Mouse (Mus musculus): ENCODE results near the gene Adssl1.

GRCm38 (mm10) chr12:112658619-112659018 is 38.8 kb downstream of the Adssl1 start:
- no peak for TF ChIP-seq CTCF (IDR thresholded peaks at IDR 0.05; ENCODE audit: low read depth, low read length)
- no peak for TF ChIP-seq POLR2AphosphoS5 (IDR thresholded peaks at IDR 0.05; ENCODE audit: insufficient replicate concordance, low read depth, low read length)

Data from G1E (cell line).